Mouse (Mus musculus): Measurements from ENCODE around the gene 4930469K13Rik.
"Not testable (repeated sequence)": the region's sequence is repeated elsewhere in the genome, so short reads cannot be mapped to it uniquely, and the experiment has no call there.

4930469K13Rik gene

DNA sequence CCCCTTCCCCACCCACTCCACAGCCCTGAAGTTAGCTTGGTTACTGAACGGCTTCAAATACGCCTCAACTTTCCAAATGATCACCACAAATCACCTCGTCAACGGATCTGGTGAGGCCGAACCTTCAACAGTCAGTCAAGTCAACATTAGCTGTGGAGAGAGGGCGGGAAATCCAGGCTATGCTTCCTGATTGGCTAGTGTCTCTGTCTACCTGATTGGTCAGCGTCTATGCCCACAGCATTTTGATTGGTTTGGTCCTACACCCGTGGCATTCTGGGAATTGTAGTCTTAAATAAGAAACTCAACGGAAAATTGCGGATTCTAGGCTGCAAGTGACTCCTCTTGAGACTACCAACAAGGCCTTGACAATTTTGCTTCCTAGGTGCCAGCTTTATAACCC, at the start of gene 4930469K13Rik:
Gene 4930469K13Rik, minus strand, starts transcription at position 133 of the 400 bp plus-strand sequence.
- no peak for DNase-seq (ENCODE audit: low read depth)

DNA sequence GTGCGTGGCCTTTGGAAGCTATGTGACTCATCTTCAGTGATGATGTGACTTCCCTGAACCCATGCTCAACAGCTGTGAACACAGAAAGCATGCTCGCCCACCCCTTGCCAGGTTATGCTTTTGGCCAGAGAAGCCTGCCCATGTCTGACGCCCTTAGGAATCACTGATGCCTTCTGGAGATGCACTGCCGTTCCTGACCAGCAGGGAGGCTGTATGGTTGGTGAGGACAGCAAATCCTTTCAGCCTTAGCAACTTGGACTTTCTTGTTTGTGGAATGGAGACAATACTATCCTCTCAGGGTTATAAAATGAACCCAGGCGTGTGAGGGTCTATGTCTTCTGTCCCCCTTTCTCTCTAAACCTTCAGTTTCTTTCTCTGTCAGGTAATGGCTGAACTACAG, 48.6 kb upstream of the 4930469K13Rik start:
- DNase-seq (ENCODE audit: low read depth), result no peak

DNA sequence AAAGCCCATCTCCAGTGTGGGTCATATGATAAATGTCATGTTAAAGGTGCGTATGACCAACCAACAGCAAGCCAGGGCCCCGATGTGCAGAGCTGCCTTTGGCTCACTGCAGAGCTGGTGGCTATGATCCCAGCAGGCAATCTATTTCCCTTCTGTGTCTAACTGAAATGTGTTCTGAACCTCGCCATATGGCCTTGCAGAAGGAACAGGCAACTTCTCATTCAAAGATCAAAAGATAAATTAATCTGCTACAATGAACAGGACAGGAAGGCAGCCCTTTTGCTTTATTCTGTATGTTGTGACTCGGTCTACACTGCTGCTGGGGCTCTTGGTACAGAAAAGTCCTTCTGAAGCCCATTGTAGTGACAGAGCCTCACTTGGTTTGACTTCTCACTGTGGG, 46.1 kb upstream of the 4930469K13Rik start:
- no peak for DNase-seq (ENCODE audit: low read depth)

DNA sequence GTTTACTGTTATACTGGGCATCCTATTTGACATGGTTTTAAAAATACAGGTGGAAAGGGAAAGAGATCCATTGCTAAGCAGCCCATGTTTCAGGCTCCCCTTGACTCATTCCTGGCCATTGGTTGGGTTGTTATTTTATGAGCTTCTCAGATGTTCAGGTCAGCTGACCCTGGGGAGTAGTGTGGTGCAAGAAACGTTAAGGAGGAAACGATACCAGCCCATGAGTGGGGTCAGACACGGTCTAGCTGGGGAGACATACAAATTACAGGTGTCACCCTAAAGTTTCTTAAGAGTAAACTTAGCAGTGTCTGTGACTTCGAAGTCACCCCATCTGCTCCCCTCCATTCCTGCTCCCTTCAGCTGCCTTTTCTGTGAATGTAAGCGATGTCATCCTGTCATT, 45.6 kb upstream of the 4930469K13Rik start:
- no peak for DNase-seq (ENCODE audit: low read depth)

DNA sequence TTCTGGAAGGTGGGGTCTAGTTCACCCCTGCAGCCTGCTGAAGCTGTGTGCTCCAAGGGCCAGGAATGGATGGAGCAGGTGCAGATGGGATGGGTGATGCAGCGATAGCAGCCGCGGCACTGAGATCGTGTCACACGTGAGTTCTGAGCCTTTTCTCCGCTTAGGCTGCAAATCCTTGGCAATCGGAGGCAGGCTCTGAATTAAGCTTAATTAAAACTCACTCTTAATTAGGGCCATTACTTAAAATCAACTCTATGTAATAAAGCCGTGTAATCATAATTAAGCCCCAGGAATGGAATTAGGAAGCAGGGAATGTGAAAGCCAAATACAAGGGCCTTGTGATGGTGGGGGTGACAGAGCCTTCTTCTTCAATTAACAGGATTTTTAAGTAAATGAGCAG, 40.9 kb upstream of the 4930469K13Rik start:
- no peak for DNase-seq (ENCODE audit: low read depth)

DNA sequence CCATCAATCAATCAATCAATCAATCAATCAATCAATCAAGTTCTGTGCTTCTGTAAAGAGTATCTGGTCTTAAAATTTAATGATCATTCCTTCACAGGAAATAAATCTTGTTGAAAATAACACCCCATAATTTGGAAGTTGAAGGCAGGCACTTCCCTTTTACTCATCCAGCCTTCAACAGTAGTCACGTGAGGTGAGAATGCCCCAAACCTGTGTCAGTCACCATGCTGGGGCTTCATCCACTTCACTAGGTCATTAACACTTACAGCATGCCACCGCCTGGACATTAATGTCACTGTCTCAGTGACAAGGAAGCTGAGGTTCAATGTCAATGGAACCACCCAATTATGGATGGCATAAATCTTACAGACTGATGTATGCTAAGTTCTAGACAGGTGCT, 30.1 kb upstream of the 4930469K13Rik start:
- DNase-seq (ENCODE audit: low read depth), result no peak

DNA sequence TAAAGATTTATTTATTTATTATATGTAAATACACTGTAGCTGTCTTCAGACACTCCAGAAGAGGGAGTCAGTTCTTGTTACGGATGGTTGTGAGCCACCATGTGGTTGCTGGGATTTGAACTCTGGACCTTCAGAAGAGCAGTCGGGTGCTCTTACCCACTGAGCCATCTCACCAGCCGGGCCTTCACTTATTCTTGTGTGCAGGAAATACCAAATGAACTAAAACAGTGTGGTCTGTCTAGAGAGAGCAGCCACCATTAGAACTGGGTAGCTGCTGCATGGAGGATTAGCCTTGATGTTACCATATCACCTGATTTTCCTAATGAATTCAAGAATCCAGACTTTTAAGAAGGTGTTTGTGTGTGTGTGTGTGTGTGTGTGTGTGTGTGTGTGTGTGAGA, 27.4 kb upstream of the 4930469K13Rik start:
- DNase-seq (ENCODE audit: low read depth), result not testable (repeated sequence)

DNA sequence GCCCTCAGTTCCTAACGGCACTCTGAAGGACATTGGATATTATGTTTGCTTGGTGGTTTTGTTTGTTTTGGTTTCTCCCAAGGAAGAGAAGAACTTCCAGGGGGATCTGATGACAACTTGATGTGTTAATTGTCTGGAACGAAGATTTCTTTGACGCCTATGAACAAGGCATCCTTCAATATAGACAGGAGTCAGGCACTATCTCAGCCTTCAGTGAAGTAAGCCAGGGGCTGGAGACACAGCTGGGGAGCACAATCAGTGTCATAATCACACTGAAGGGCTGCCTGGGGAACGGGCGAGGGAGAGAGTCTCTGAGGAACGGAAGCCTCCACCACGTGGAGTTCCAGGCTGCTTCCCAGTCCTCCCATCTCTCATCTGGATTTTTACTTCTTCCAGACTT, 26.5 kb upstream of the 4930469K13Rik start:
- no peak for DNase-seq (ENCODE audit: low read depth)

DNA sequence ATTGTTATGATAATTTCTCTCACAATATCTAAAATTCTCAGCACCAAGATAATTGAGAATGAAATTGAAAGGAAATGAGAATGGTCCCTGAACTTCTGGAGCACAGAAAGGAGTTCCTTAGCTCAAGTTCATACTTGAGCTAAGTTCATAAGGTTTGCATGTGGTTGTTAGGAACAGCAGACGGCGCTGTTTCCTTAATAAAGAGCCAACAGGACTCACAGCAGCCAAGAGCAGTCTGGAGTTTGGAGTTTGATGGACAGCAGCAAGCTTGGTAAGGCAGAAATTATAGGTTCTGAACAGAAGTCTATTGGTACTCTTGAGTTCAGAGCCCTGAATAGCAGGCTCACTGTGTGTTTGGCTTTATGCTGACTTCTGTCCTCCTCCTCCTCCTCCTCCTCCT, 24.8 kb upstream of the 4930469K13Rik start:
- DNase-seq (ENCODE audit: low read depth), result peak; percentile 43

DNA sequence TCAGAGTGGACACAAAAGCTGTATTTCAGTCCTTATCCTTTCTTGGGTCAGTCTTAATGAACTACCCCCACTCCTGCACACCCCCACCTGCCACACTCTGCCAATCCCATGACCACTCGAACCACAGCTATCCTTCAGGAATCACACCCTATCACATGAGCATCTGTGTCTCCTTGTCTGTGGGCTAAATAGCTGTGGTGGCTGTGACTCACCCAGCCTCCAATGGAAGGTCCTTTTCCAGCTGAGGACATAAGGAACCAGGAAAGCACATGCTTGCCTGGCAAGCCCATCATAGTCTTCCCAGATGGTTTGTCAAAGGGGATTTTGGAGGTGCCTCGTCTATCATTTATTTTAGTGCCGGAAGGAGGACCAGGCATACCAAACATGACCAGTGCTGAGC, 20.0 kb upstream of the 4930469K13Rik start:
- no peak for DNase-seq (ENCODE audit: low read depth)

DNA sequence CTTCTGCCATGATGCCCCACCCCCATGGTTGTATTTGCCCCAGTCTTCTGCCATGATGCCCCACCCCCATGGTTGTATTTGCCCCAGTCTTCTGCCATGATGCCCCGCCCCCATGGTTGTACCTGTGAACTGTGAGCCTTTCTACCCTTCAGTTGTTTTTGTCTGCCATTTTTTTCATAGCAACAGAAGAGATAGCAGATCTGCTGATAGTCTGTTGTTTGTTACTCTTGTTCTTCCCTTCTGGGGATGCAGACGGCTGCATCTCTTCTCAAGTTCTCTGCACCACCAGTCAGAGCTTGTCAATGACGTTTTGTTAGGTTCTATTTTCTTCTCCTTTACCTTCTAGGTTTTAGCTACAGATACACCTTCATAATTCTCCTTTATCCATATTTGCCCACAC, 19.2 kb upstream of the 4930469K13Rik start:
- DNase-seq (ENCODE audit: low read depth), result no peak

DNA sequence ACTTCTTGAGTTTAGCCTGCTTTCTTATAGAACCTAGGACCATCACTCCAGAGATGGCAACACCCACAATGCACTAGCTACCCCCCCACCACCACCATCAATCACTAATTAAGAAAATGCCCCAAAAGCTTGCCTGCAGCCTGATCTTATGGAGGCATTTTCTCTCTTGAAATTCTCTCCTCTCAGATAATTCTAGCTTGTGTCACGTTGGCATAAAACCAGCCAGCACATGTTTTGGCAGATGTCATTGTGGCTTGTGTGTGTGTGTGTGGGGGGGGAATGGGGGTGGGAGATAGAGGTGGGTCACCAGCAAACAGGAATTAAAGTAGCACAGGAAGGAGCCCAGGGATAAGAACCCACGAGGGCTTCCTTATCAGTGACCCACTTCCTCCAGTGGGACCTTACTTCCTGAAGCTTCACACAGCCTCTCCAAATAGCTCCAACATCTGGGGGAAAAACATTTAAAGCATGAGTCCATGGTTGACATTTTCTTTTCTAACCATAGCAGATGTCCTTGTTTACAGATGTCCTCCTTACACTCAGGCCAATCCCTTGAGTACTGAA, 18.3 kb upstream of the 4930469K13Rik start:
- no peak for DNase-seq (ENCODE audit: low read depth)

DNA sequence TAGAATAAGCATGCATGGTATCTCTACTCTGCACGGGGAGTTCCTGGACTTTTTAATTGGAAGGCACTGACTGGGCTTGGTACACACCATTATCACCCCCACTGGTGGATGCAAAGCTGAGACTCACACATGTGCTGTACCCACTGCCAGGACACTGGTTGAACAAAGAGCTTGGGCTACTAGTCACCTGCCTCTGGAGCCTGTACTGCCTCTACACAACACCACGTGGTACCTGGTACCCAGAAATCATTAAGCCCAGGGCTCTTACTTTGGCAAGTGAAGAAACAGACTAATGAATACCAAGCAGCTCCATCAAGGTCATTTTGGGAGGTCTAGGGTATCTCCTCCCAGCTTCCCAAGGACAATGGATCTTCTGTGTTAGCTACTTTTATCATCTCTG, 15.4 kb upstream of the 4930469K13Rik start:
- DNase-seq (ENCODE audit: low read depth), result no peak

DNA sequence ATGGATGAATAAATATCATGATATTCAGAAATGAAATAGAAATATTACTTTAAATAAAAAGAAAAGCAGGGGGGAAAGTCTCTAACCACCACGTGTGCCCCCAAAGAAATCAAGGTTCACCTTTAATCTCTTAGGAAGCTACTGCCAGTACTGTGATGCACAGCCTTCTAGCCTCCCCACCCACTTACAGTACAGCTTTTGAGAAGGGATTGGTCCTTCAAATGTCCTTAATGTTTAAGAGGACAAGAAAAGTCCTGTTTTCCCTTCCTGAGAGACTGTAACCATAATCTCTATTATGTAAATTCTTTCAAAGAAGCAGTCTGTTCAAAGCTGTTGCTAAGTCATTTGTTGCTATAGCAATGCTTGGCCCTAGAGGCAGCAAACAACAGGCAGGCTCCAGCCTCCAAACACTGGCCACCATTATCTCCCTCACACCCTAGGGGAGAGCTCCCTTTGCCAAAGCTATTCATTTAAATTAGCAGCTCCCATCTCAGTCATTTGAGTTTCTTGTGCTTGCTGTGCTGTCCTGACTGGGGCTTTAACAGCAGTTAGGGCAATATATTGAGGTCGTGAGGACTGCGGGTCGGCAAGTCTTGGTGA, 14.5 kb upstream of the 4930469K13Rik start:
- no peak for DNase-seq (ENCODE audit: low read depth)

DNA sequence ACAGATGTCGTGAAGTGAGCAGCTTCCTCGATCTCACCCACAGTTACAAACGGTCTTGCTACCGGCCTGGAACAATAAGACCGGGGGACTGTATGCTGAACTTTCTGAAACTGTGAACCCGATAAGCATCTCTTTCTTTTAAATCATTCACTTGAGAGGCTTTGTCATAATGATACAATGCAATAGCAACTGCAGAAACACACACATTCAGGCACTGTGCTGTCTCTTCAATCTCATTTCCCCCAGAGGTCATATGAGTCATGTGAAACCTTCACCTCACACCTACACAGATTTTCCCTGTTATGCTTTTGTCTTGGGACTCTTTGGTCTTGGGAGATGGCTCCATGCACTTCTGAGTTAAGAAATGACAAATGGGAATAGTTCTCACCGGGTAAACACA, 13.6 kb upstream of the 4930469K13Rik start:
- no peak for DNase-seq (ENCODE audit: low read depth)

DNA sequence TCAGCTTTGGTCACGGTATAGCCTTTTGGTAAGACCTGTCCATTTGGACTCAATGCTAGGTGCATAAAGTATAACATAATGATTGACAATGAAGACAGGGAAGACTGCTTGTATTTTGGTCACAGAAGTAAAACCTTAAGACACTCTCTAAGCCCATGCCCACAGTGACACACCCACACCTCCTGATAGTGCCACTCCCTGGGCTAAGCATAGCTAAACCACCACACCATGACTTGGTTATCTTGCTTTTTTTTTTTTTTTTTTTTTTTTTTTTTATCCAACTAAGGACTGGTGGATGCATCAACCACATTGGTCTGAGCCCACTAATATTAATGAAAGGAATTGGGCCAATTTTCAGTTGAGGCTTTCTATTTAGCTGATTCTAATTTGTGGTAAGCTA, 10.9 kb upstream of the 4930469K13Rik start:
- no peak for DNase-seq (ENCODE audit: low read depth)

DNA sequence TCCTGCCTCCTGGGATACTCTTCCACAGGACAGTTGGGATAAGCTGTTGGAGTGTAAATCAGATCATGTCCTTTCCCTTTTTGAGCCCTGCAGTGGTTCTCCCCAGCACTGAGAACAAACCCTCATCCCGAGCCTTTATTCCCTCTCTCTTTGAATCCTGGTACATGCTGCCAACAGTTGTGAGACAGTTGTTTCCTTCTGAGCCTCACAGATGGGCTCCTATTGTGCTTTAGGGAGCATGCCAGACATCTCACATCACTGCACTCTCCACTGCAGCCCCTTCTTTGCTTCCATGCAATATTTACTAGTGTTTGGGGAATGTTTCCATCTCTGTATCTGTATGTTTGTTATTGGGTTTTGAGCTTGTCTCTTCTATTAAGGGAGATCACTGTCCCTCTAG, 6.6 kb upstream of the 4930469K13Rik start:
- DNase-seq (ENCODE audit: low read depth), result no peak

DNA sequence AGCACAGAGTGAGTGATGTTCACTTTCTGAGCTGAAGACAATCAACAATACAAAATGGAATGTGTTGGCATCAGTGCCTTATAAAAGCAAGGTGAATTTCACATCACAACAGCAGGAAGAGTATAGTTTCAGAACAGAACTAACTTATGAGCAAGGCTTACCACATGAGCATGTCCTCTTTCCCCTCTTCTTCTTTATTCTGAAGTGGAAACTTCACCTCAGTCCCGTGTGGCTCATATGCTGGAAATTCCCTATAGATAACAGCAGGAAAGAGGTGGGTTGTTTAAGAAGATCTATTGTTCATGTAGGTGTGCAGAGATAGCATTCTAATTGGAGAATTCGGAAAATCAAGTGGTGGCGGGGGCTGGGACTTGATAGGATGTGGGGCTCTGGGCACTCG, 3.5 kb upstream of the 4930469K13Rik start:
- DNase-seq (ENCODE audit: low read depth), result no peak

DNA sequence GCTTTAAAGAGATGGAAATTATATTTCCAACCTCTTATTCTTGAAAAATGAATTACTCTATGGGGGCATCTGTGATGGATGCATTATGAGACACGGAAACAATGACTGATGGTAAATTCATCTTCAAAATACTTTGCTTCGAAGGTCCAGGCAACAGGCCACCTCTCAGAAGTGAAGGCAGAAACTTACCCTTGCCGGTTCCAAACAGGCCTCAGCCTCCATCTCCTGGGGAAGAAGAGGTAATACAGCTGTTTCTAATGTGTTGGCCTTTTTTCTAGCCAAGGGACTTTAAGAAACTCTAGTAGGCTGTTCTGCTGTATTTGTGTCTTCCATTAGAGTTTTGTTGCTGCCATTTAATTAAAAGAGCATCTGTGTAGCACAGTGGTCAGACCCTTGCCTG, 11.3 kb downstream of the 4930469K13Rik start:
- DNase-seq (ENCODE audit: low read depth), result no peak

DNA sequence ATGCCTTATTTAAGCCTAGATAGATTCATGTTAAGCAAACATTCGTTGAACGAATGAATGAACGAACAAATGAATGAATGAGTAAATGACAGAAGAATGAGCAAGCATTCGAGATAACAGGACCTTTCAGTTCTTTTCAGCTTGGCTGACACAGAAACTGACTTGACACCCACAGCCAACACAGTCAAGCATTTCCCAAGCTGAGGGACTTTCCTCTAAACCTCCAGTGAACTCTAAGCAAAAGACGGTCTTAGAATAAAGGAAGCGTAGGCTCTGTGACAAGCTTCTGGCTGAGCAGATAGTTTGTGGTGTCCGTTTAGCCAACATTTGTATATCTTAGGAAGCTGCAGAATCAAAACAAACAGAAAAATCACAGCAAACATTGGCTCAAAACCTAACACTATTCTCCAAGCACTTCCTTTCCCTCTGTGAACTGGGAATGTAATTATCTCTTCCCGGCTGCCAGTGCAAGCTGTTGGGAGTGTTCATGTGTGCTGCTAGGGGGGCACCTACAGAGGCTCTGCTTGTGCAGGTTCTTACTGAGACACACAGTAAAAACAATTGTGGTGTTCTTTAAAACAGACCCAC, 12.1 kb downstream of the 4930469K13Rik start:
- no peak for DNase-seq (ENCODE audit: low read depth)

DNA sequence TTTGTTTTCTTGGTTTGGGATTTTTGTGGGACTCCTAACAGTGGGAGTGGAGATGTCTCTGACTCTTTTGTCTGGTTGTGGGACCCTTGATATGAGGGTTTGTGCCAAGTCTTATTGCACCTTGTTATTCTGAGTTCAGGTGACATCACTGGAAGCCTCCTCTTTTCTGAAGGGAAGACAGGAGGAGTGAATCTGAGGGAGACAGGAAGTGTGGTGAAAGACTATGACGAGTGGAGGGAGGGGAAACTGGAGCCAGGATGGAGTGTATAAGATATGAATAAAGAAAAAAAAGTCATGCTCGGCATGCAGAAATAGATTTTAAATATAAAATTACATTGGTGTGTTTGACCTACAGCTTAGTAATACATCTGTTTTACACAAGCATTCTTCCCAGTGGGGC, 13.7 kb downstream of the 4930469K13Rik start:
- DNase-seq (ENCODE audit: low read depth), result no peak

DNA sequence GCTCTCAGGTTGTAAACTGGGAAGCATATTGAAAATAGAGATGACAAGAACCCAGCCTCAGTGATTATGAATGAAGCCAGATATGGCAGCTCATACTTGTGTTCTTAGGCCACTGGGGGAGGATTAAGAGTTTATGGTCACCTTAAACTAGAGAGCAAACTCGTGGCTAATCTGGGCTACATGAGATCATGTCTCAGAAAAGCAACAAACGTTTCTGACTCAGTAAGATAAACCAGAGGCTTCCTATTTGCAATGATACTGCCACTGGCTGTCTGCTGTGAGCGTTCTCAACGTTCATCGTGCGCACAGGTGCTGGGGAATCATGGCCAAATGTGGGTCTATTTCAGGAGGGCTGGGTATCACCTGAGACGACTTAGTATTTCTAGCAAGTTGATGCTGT, 14.6 kb downstream of the 4930469K13Rik start:
- DNase-seq (ENCODE audit: low read depth), result no peak

DNA sequence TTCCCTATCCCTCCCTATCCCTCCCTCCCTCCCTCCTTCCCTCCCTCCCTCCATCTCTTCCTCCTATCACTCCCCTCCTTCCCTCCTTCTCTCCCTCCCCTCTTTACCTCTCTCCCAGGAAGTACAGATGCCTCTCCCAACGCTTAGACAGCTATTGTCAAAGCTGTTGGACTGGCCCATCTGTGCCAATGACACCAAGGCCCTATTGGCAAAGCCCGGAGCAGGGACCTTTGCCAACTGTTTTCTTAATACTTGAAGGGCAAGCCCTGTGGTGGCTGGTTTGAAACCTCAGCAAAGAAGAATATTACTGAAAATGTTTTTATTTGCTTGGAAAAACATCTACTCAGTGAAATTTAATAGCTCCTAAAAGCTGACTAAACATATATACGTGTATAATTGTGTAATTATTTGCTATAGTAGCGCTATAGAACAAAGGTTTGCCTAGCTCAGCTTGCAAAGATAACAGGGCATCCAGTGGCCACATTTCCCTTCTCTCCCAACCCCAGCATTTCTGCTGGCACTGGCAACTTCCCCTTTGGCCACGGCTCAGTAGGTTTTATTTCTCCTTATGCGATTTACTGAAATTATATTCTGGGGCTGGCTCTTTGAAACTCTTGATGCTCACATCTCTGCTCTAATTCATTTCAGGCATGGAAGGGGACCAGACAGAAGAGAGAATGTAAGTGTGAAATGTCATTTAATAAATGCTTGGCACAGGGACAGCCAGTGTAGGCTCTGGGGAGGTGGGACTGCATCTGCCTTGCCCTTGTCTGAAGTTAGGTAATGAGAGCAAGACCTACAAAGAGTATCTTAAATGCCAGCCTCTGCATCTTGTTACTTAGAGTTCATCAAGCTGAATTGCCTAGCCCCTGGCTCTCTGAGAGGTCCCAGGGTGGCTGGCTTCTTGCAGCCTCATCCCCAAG, 18.6 kb downstream of the 4930469K13Rik start:
- DNase-seq (ENCODE audit: low read depth), result no peak
